Mouse (Mus musculus) erythroid progenitor cell, adult 5-6 weeks (primary cell): ENCODE data around the gene Aunip. TPM values are rescaled to one million over a fixed set of nuclear protein-coding genes. Genes with fewer than 3 reads are reported as not detected.
"Not testable (repeated sequence)": the region's sequence is repeated elsewhere in the genome, so short reads cannot be mapped to it uniquely, and the experiment has no call there.

Source experiments
- ATAC-seq: replicated peaks from 2 replicates; pipeline ENCODE4 v1.8.0; 2016; ENCODE audit warnings: moderate number of reproducible peaks, mild to moderate bottlenecking, moderate TSS enrichment, inconsistent platforms; ENCODE audit not compliant: poor library complexity, low FRiP score, severe bottlenecking
- total RNA-seq, 2 experiments: library from RNA; stranded (forward) in 1 of 2; stranded (reverse) in 1 of 2; fragments of 150-400 nt in 1 of 2; fragments of 186-747, 209-891 nt in 1 of 2; gene quantifications; 2 replicates each; pipeline versions ENCODE4 v1.2.3 to v1.2.4; 2015 to 2017; ENCODE audit warnings: low replicate concordance in 2 of 2

Aunip gene
- total RNA-seq, 2 experiments from 2014 or later: 3.8 to 16.3 TPM

- no peak for ATAC-seq
These were observed 27.1 kb upstream of the Aunip start for GRCm38 (mm10) chr4:134483696-134484095.

GRCm38 (mm10) chr4:134484231-134484630 lies 26.6 kb upstream of the Aunip start:
- no peak for ATAC-seq

- no peak for ATAC-seq
These were observed 25.5 kb upstream of the Aunip start for GRCm38 (mm10) chr4:134485151-134485900.

GRCm38 (mm10) chr4:134488211-134488610 lies 22.6 kb upstream of the Aunip start:
- no peak for ATAC-seq

GRCm38 (mm10) chr4:134489986-134490665 lies 20.7 kb upstream of the Aunip start:
- no peak for ATAC-seq

- ATAC-seq: no peak
These were observed 19.1 kb upstream of the Aunip start for GRCm38 (mm10) chr4:134491716-134492115.

- not testable (repeated sequence) for ATAC-seq
These were observed 16.6 kb upstream of the Aunip start for GRCm38 (mm10) chr4:134494161-134494560.

GRCm38 (mm10) chr4:134494780-134495545 lies 15.8 kb upstream of the Aunip start:
- ATAC-seq: peak; percentile 80

- no peak for ATAC-seq
These were observed 15.3 kb upstream of the Aunip start for GRCm38 (mm10) chr4:134495546-134495923.

- peak; percentile 87 for ATAC-seq
These were observed 14.1 kb upstream of the Aunip start, which contains the start of gene Paqr7 for GRCm38 (mm10) chr4:134496595-134497210. TSS of gene Paqr7 (plus strand) at chr4:134496697.

GRCm38 (mm10) chr4:134497223-134497622 lies 13.6 kb upstream of the Aunip start:
- ATAC-seq: no peak

GRCm38 (mm10) chr4:134497986-134498731 lies 12.6 kb upstream of the Aunip start:
- ATAC-seq: no peak

GRCm38 (mm10) chr4:134498983-134499382 lies 11.8 kb upstream of the Aunip start:
- not testable (repeated sequence) for ATAC-seq

- ATAC-seq: no peak
These were observed 9.7 kb upstream of the Aunip start for GRCm38 (mm10) chr4:134501095-134501494.

GRCm38 (mm10) chr4:134503686-134504357 lies 7.0 kb upstream of the Aunip start:
- ATAC-seq: peak; percentile 74

- ATAC-seq: no peak
These were observed 5.5 kb upstream of the Aunip start for GRCm38 (mm10) chr4:134505303-134505789.

- peak; percentile 80 for ATAC-seq
These were observed 4.7 kb upstream of the Aunip start for GRCm38 (mm10) chr4:134505966-134506594.

GRCm38 (mm10) chr4:134506713-134507112 lies 4.1 kb upstream of the Aunip start:
- ATAC-seq: no peak
